Mouse (Mus musculus): ENCODE measurements around the gene Mrpl34.

DNA sequence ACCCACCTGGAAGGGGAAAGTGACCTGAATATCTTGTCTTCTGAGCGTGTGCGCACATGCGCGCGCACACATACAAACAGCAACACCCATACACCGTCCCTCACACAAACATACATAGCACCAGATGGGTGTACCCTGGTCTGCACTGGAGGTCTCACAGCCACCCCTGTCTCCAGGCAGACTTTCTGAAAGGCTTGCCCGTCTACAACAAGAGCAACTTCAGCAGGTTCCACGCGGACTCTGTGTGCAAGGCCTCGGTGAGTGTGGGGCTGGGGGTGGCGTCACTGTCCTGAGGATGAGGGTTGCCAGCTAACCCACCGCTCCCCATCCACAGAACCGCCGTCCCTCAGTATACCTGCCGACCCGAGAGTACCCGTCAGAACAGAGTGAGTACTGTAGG lies 7.1 kb downstream of the Mrpl34 start:
- TF ChIP-seq CTCF (IDR thresholded peaks at IDR 0.05; ENCODE audit: control insufficient read depth, insufficient read depth, insufficient replicate concordance, low read depth, low read length) = no peak
- no peak for TF ChIP-seq POLR2A (IDR thresholded peaks at IDR 0.05; ENCODE audit: control insufficient read depth, low read depth, low read length)

Measured in testis, adult 2 months (tissue).